Mouse (Mus musculus): ENCODE results near the gene Spag9. TPM values are rescaled to one million over a fixed set of nuclear protein-coding genes. Genes with fewer than 3 reads are reported as not detected.
A peak's percentile ranks its signal among the peaks of the same experiment; 100 is the strongest.

The Spag9 gene
- polyA plus RNA-seq, 1 experiment from 2014 or later, result 61.9 TPM

DNA sequence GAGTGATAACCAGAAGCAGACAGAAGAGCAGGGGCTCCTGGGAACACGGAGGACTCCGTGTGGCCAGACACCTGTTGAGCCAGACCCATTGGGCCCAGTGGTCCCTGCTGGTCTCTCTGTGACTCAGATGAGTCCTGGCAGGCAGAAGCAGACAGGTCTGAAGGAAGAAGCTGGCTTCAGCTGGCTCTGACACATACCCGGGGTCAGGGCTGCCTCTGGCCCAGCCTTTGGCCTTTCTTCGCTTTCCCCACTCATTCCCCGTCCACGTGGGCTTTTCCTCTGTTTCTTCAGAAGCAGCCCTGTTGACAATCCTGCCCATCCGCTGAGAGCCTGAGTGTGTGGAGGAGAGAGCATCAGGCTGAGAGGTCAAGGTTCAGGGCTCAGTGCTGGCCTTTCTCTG lies 179.4 kb downstream of the Spag9 start:
- Histone ChIP-seq H3K9me3 (replicated peaks) (no peaks in the 10 kb centered on the region), H3K4me1 (peaks cover 13% of the 10 kb centered on the region), H3K36me3 (no peaks in the 10 kb centered on the region), H3K27ac (replicated peaks) (peak overlapping the region; percentile 33; the same call in 1 of the 2 replicates), H3K27me3 (ENCODE audit: low read depth, poor library complexity, severe bottlenecking) (no peaks in the 10 kb centered on the region), H3K4me3 (no peak overlapping the region)
- 67% methylated on average over 7 of the region's 7 CpGs for WGBS
- no peak for DNase-seq (ENCODE audit: low spot score)

Other genes with a start within 250 kb of the Spag9 start
- gene Utp18, start 110.3 kb upstream of the Spag9 start, polyA plus RNA-seq (2016; fragmentation: Nextera tagmentation; extraction: Ambion mirVana), result 32.3 and 38.1 TPM in 2 replicates
- gene Mbtd1, start 110.2 kb upstream of the Spag9 start, polyA plus RNA-seq (2016; fragmentation: Nextera tagmentation; extraction: Ambion mirVana), result 32.0 and 37.4 TPM in 2 replicates
- 127 and 138 TPM in 2 replicates for gene Nme2, start 39.8 kb upstream of the Spag9 start, polyA plus RNA-seq (2016; fragmentation: Nextera tagmentation; extraction: Ambion mirVana)
- gene Gm20390, start 27.8 kb upstream of the Spag9 start, polyA plus RNA-seq (2016; fragmentation: Nextera tagmentation; extraction: Ambion mirVana), result 451 and 498 TPM in 2 replicates
- gene Nme1, start 27.6 kb upstream of the Spag9 start, polyA plus RNA-seq (2016; fragmentation: Nextera tagmentation; extraction: Ambion mirVana), result 281 and 305 TPM in 2 replicates
- gene Tob1, start 215.4 kb downstream of the Spag9 start, polyA plus RNA-seq (2016; fragmentation: Nextera tagmentation; extraction: Ambion mirVana), result 18.4 and 21.6 TPM in 2 replicates
- 0.27 and 0.99 TPM in 2 replicates for gene Wfikkn2, start 249.9 kb downstream of the Spag9 start, polyA plus RNA-seq (2016; fragmentation: Nextera tagmentation; extraction: Ambion mirVana)

All from midbrain, embryonic 10.5 days (tissue).